ENCODE assay signal across 25 mouse cellular contexts in genomic region chr1:87023291-87024170, GRCm38 (mm10).
DNase-seq lines count a peak whose midpoint lies in the region; ATAC-seq and TF ChIP-seq lines count a peak whose summit lies in the region.
"Had no signal": no experiment of that assay in that cellular context is flagged by ENCODE, and none has a peak within 500 bp of the region (broad histone marks: within the 10 kb centered on the region; RNA-seq: fewer than 3 reads in every experiment).

No protein-coding gene starts in this region.

- H3K36me3 ChIP-seq in forebrain, embryonic 16.5 days (ENCODE audit: control insufficient read depth, insufficient read depth) = no peaks in the 10 kb centered on the region
- peaks cover 9% of the 10 kb centered on the region; the same call in 1 of the 2 replicates for H3K36me3 ChIP-seq in forebrain, embryonic 13.5 days (ENCODE audit: poor library complexity, severe bottlenecking)
- H3K36me3 ChIP-seq in liver, adult 2 months (ENCODE audit: control insufficient read depth, insufficient read depth, low read length) = no peaks in the 10 kb centered on the region
- H3K36me3 ChIP-seq in liver, postnatal 0 days (replicated peaks; ENCODE audit: insufficient read depth, low read length) = no peaks in the 10 kb centered on the region
- H3K36me3 ChIP-seq in hindbrain, postnatal 0 days (ENCODE audit: insufficient read depth, low read length) = no peaks in the 10 kb centered on the region; the same call in 1 of the 2 replicates
- H3K36me3 ChIP-seq: intestine, embryonic 15.5 days; liver, embryonic 13.5 days; stomach, embryonic 15.5 days had no signal

- H3K79me2 ChIP-seq in liver, adult 2 months (ENCODE audit: control insufficient read depth, insufficient read depth, low read length) = no peaks in the 10 kb centered on the region

- H3K4me3 ChIP-seq in forebrain, embryonic 16.5 days (replicated peaks; ENCODE audit: low read length) = no peak overlapping the region
- no peak overlapping the region for H3K4me3 ChIP-seq in forebrain, embryonic 13.5 days
- no peak overlapping the region for H3K4me3 ChIP-seq in liver, adult 2 months (ENCODE audit: insufficient read depth, low read depth, low read length)
- H3K4me3 ChIP-seq in liver, postnatal 0 days (ENCODE audit: low read depth, low read length) = no peak overlapping the region
- H3K4me3 ChIP-seq in hindbrain, postnatal 0 days (ENCODE audit: low read length) = no peak overlapping the region
- H3K4me3 ChIP-seq: gastrocnemius, adult 2 months; heart, embryonic 12.5 days; intestine, embryonic 15.5 days; limb, embryonic 12.5 days; liver, embryonic 13.5 days; midbrain, embryonic 10.5 days; stomach, embryonic 15.5 days had no signal

- H3K27ac ChIP-seq in forebrain, embryonic 16.5 days (ENCODE audit: low read length) = no peak overlapping the region
- H3K27ac ChIP-seq in forebrain, embryonic 13.5 days = no peak overlapping the region
- H3K27ac ChIP-seq in liver, adult 2 months (replicated peaks; ENCODE audit: insufficient read depth, low read depth, low read length) = peak overlapping the region; percentile 93
- H3K27ac ChIP-seq in liver, postnatal 0 days (ENCODE audit: low read depth) = no peak overlapping the region
- peak overlapping the region; percentile 22; the same call in 1 of the 2 replicates for H3K27ac ChIP-seq in hindbrain, postnatal 0 days
- H3K27ac ChIP-seq: gastrocnemius, adult 2 months; intestine, embryonic 15.5 days; limb, embryonic 12.5 days; liver, embryonic 13.5 days; macrophage; midbrain, embryonic 10.5 days; stomach, embryonic 15.5 days had no signal

- DNase-seq in liver, adult 2 months (ENCODE audit: extremely low read depth, low read depth, low spot score) = peak; percentile 91
- no peak for DNase-seq in liver, postnatal 0 days
- DNase-seq in hindbrain, postnatal 0 days (ENCODE audit: low spot score) = no peak
- DNase-seq in lung, postnatal 36 days = peak; percentile 73
- no peak for DNase-seq in MN1 (ENCODE audit: low spot score)
- no peak for DNase-seq in adrenal gland, adult 2 months
- DNase-seq: adrenal gland, postnatal 36 days; cerebellum, adult 18-20 months; cerebellum, postnatal 25 days; gastrocnemius, adult 2 months; heart, adult 11 months; kidney, adult 9 months; kidney, postnatal 25 days; layer of hippocampus, adult 9-11 months; liver, embryonic 13.5 days; thymus, adult 2 months had no signal

- no peaks in the 10 kb centered on the region for H3K9me3 ChIP-seq in forebrain, embryonic 16.5 days (ENCODE audit: control insufficient read depth, low read length)
- no peaks in the 10 kb centered on the region for H3K9me3 ChIP-seq in forebrain, embryonic 13.5 days (replicated peaks)
- H3K9me3 ChIP-seq in liver, postnatal 0 days (ENCODE audit: low read length) = no peaks in the 10 kb centered on the region
- H3K9me3 ChIP-seq in hindbrain, postnatal 0 days (ENCODE audit: low read length) = no peaks in the 10 kb centered on the region
- H3K9me3 ChIP-seq: G1E; heart, embryonic 12.5 days; intestine, embryonic 15.5 days; limb, embryonic 12.5 days; liver, embryonic 13.5 days; midbrain, embryonic 10.5 days; stomach, embryonic 15.5 days had no signal

- no peak for TF ChIP-seq POLR2A in liver, adult 2 months (IDR thresholded peaks at IDR 0.05; ENCODE audit: extremely low read depth, insufficient read depth, low read length)

- H3K4me1 ChIP-seq in forebrain, embryonic 16.5 days (replicated peaks; ENCODE audit: control insufficient read depth, insufficient read depth, low read length) = no peaks in the 10 kb centered on the region
- H3K4me1 ChIP-seq in forebrain, embryonic 13.5 days = no peaks in the 10 kb centered on the region
- H3K4me1 ChIP-seq in liver, adult 2 months (ENCODE audit: control insufficient read depth, insufficient read depth, low read length) = peaks cover 33% of the 10 kb centered on the region
- H3K4me1 ChIP-seq in liver, postnatal 0 days (ENCODE audit: insufficient read depth) = peaks cover 5% of the 10 kb centered on the region
- no peaks in the 10 kb centered on the region for H3K4me1 ChIP-seq in hindbrain, postnatal 0 days (ENCODE audit: insufficient read depth, low read length)
- H3K4me1 ChIP-seq: heart, embryonic 12.5 days; intestine, embryonic 15.5 days; limb, embryonic 12.5 days; midbrain, embryonic 10.5 days; stomach, embryonic 15.5 days had no signal

- no peak for TF ChIP-seq EP300 in liver, postnatal 0 days (IDR thresholded peaks at IDR 0.05; ENCODE audit: low read depth)

- no peaks in the 10 kb centered on the region for H3K27me3 ChIP-seq in forebrain, embryonic 16.5 days (replicated peaks; ENCODE audit: control insufficient read depth, insufficient read depth, low read length)
- no peaks in the 10 kb centered on the region for H3K27me3 ChIP-seq in forebrain, embryonic 13.5 days
- no peaks in the 10 kb centered on the region for H3K27me3 ChIP-seq in liver, adult 2 months (ENCODE audit: control insufficient read depth, insufficient read depth, low read length)
- no peaks in the 10 kb centered on the region for H3K27me3 ChIP-seq in liver, postnatal 0 days (ENCODE audit: insufficient read depth, low read length)
- H3K27me3 ChIP-seq in hindbrain, postnatal 0 days (ENCODE audit: insufficient read depth, low read length) = no peaks in the 10 kb centered on the region
- H3K27me3 ChIP-seq: heart, embryonic 12.5 days; intestine, embryonic 15.5 days; limb, embryonic 12.5 days; liver, embryonic 13.5 days; stomach, embryonic 15.5 days had no signal

- ATAC-seq in forebrain, embryonic 16.5 days = 0 out of 2 replicates have a peak, but pooled peaks have one; percentile 18
- no peak for ATAC-seq in forebrain, embryonic 13.5 days
- ATAC-seq in liver, postnatal 0 days = no peak
- peak; percentile 76 for ATAC-seq in hindbrain, postnatal 0 days
- ATAC-seq: intestine, embryonic 15.5 days had no signal

- 81% methylated on average over 6 of the region's 6 CpGs for WGBS in forebrain, embryonic 16.5 days
- 86% methylated on average over 6 of the region's 6 CpGs for WGBS in forebrain, embryonic 13.5 days
- 39% methylated on average over 6 of the region's 6 CpGs for WGBS in liver, adult 2 months
- 76% methylated on average over 6 of the region's 6 CpGs for WGBS in liver, postnatal 0 days (ENCODE audit: insufficient replicate concordance)
- 62% methylated on average over 6 of the region's 6 CpGs for WGBS in hindbrain, postnatal 0 days

- no peak overlapping the region for H3K9ac ChIP-seq in forebrain, embryonic 16.5 days (replicated peaks; ENCODE audit: low read depth, low read length)
- no peak overlapping the region for H3K9ac ChIP-seq in forebrain, embryonic 13.5 days
- H3K9ac ChIP-seq in liver, adult 2 months (ENCODE audit: low read depth, low read length) = peak overlapping the region; percentile 4; the same call in 1 of the 2 replicates
- no peak overlapping the region for H3K9ac ChIP-seq in liver, postnatal 0 days (replicated peaks)
- H3K9ac ChIP-seq in hindbrain, postnatal 0 days (replicated peaks; ENCODE audit: low read length) = no peak overlapping the region
- H3K9ac ChIP-seq: heart, embryonic 12.5 days; intestine, embryonic 15.5 days; limb, embryonic 12.5 days; liver, embryonic 13.5 days; stomach, embryonic 15.5 days had no signal

- H3K4me2 ChIP-seq in forebrain, embryonic 16.5 days (ENCODE audit: low read length) = no peak overlapping the region
- H3K4me2 ChIP-seq in forebrain, embryonic 13.5 days = no peak overlapping the region
- H3K4me2 ChIP-seq in liver, postnatal 0 days (ENCODE audit: low read depth, low read length) = no peak overlapping the region
- no peak overlapping the region for H3K4me2 ChIP-seq in hindbrain, postnatal 0 days (ENCODE audit: low read depth, low read length)
- H3K4me2 ChIP-seq: heart, embryonic 12.5 days; intestine, embryonic 15.5 days; limb, embryonic 12.5 days; liver, embryonic 13.5 days; stomach, embryonic 15.5 days had no signal

- TF ChIP-seq CTCF in liver, adult 2 months (IDR thresholded peaks at IDR 0.05; ENCODE audit: low read depth, low read length) = no peak
- no peak for TF ChIP-seq CTCF in liver, postnatal 0 days (IDR thresholded peaks at IDR 0.05; ENCODE audit: low read depth)
- no peak for TF ChIP-seq CTCF in hindbrain, postnatal 0 days (IDR thresholded peaks at IDR 0.05; ENCODE audit: low read depth)

Comparison
In these comparisons a context has a peak if more than half of its experiments do, and no peak if none do; other contexts are left out.
1. ATAC-seq: peak in forebrain, embryonic 16.5 days (single experiment) and hindbrain, postnatal 0 days (single experiment); none in forebrain, embryonic 13.5 days (single experiment) and liver, postnatal 0 days (single experiment).
2. H3K27ac ChIP-seq: peak in liver, adult 2 months (single experiment) and hindbrain, postnatal 0 days (single experiment); none in forebrain, embryonic 16.5 days (single experiment), forebrain, embryonic 13.5 days (single experiment) and liver, postnatal 0 days (single experiment).
3. DNase-seq: peak in liver, adult 2 months (single experiment) and lung, postnatal 36 days (single experiment); none in liver, postnatal 0 days (single experiment), hindbrain, postnatal 0 days (single experiment), MN1 (single experiment) and adrenal gland, adult 2 months (single experiment).